Mouse (Mus musculus) spleen, adult 18-20 months (tissue): ENCODE results near the gene Bmpr2.
A peak's percentile ranks its signal among the peaks of the same experiment; 100 is the strongest.

ENCODE experiments used
- DNase-seq, 2 experiments: peaks; one replicate each; pipeline ENCODE4 v3.0.0; 2022; ENCODE audit warnings: mixed read lengths in 2 of 2

Gene Bmpr2

GRCm38 (mm10) chr1:59901082-59901876 lies 138.1 kb downstream of the Bmpr2 start:
- DNase-seq, result no peak

GRCm38 (mm10) chr1:59902634-59903033 lies 139.4 kb downstream of the Bmpr2 start:
- DNase-seq, result no peak

GRCm38 (mm10) chr1:59904630-59905295 lies 141.6 kb downstream of the Bmpr2 start:
- DNase-seq, result no peak

GRCm38 (mm10) chr1:59905916-59906315 lies 142.7 kb downstream of the Bmpr2 start:
- DNase-seq, result no peak

GRCm38 (mm10) chr1:59906819-59907521 lies 143.8 kb downstream of the Bmpr2 start:
- DNase-seq, result no peak

GRCm38 (mm10) chr1:59907700-59908099 lies 144.5 kb downstream of the Bmpr2 start:
- no peak for DNase-seq

GRCm38 (mm10) chr1:59910941-59911340 lies 147.7 kb downstream of the Bmpr2 start:
- no peak for DNase-seq

- peak; percentile 96 to 98 for DNase-seq
Observed at GRCm38 (mm10) chr1:59912413-59913157, 149.4 kb downstream of the Bmpr2 start, which contains the start of gene Fam117b. Gene Fam117b (plus strand): TSS chr1:59913006.

GRCm38 (mm10) chr1:59913195-59913868 lies 150.1 kb downstream of the Bmpr2 start:
- peak; percentile 47 to 61 for DNase-seq

- no peak for DNase-seq
Observed at GRCm38 (mm10) chr1:59913869-59914225, 150.6 kb downstream of the Bmpr2 start.

GRCm38 (mm10) chr1:59914799-59915198 lies 151.6 kb downstream of the Bmpr2 start:
- no peak for DNase-seq

GRCm38 (mm10) chr1:59915843-59916610 lies 152.8 kb downstream of the Bmpr2 start:
- no peak for DNase-seq

GRCm38 (mm10) chr1:59917401-59917800 lies 154.2 kb downstream of the Bmpr2 start:
- DNase-seq, result no peak

GRCm38 (mm10) chr1:59918075-59918474 lies 154.9 kb downstream of the Bmpr2 start:
- no peak for DNase-seq

GRCm38 (mm10) chr1:59923201-59923600 lies 160.0 kb downstream of the Bmpr2 start:
- no peak for DNase-seq

GRCm38 (mm10) chr1:59923673-59924072 lies 160.5 kb downstream of the Bmpr2 start:
- no peak for DNase-seq

GRCm38 (mm10) chr1:59924411-59924810 lies 161.2 kb downstream of the Bmpr2 start:
- DNase-seq, result no peak

GRCm38 (mm10) chr1:59926021-59926672 lies 162.9 kb downstream of the Bmpr2 start:
- DNase-seq, result no peak

- no peak for DNase-seq
Observed at GRCm38 (mm10) chr1:59927131-59927680, 164.0 kb downstream of the Bmpr2 start.
